Mouse (Mus musculus): ENCODE results near the gene Nr1h2. TPM values are rescaled to one million over a fixed set of nuclear protein-coding genes. Genes with fewer than 3 reads are reported as not detected.

Gene Nr1h2
- total RNA-seq (2015) (47.4 and 51.5 TPM in 2 replicates), total RNA-seq (2017) (50.7 and 70.7 TPM in 2 replicates)

GRCm38 (mm10) chr7:44553826-44554225 lies at the start of gene Nr1h2:
Gene Nr1h2, minus strand, starts transcription at chr7:44553951.
- ATAC-seq (ENCODE audit: poor library complexity, severe bottlenecking) = peak; percentile 84

- no peak for ATAC-seq (ENCODE audit: poor library complexity, severe bottlenecking)
Observed at GRCm38 (mm10) chr7:44603186-44603855, 49.6 kb upstream of the Nr1h2 start.

GRCm38 (mm10) chr7:44602443-44602842 lies 48.7 kb upstream of the Nr1h2 start:
- ATAC-seq (ENCODE audit: poor library complexity, severe bottlenecking) = no peak

GRCm38 (mm10) chr7:44601646-44602045 lies 47.9 kb upstream of the Nr1h2 start:
- ATAC-seq (ENCODE audit: poor library complexity, severe bottlenecking) = no peak

GRCm38 (mm10) chr7:44600691-44601262 lies 47.0 kb upstream of the Nr1h2 start:
- no peak for ATAC-seq (ENCODE audit: poor library complexity, severe bottlenecking)

GRCm38 (mm10) chr7:44598336-44598735 lies 44.6 kb upstream of the Nr1h2 start:
- ATAC-seq (ENCODE audit: poor library complexity, severe bottlenecking) = no peak

GRCm38 (mm10) chr7:44597666-44598065 lies 43.9 kb upstream of the Nr1h2 start:
- ATAC-seq (ENCODE audit: poor library complexity, severe bottlenecking) = no peak

GRCm38 (mm10) chr7:44596996-44597538 lies 43.3 kb upstream of the Nr1h2 start:
- ATAC-seq (ENCODE audit: poor library complexity, severe bottlenecking) = no peak

- no peak for ATAC-seq (ENCODE audit: poor library complexity, severe bottlenecking)
Observed at GRCm38 (mm10) chr7:44596051-44596450, 42.3 kb upstream of the Nr1h2 start.

GRCm38 (mm10) chr7:44595131-44595561 lies 41.4 kb upstream of the Nr1h2 start:
- no peak for ATAC-seq (ENCODE audit: poor library complexity, severe bottlenecking)

- ATAC-seq (ENCODE audit: poor library complexity, severe bottlenecking) = no peak
Observed at GRCm38 (mm10) chr7:44594291-44594690, 40.5 kb upstream of the Nr1h2 start.

- ATAC-seq (ENCODE audit: poor library complexity, severe bottlenecking) = peak; percentile 26; the same call in 1 of the 2 replicates
Observed at GRCm38 (mm10) chr7:44593775-44594174, 40.0 kb upstream of the Nr1h2 start.

GRCm38 (mm10) chr7:44593051-44593450 lies 39.3 kb upstream of the Nr1h2 start:
- no peak for ATAC-seq (ENCODE audit: poor library complexity, severe bottlenecking)

GRCm38 (mm10) chr7:44591348-44592116 lies 37.8 kb upstream of the Nr1h2 start:
- ATAC-seq (ENCODE audit: poor library complexity, severe bottlenecking) = no peak

GRCm38 (mm10) chr7:44590402-44591347 lies 36.9 kb upstream of the Nr1h2 start, which contains the start of gene Kcnc3:
Gene Kcnc3, plus strand, starts transcription at chr7:44590664.
- peak; percentile 90 for ATAC-seq (ENCODE audit: poor library complexity, severe bottlenecking)

GRCm38 (mm10) chr7:44589946-44590345 lies 36.2 kb upstream of the Nr1h2 start:
- ATAC-seq (ENCODE audit: poor library complexity, severe bottlenecking) = no peak

- peak; percentile 46 for ATAC-seq (ENCODE audit: poor library complexity, severe bottlenecking)
Observed at GRCm38 (mm10) chr7:44589149-44589548, 35.4 kb upstream of the Nr1h2 start.

GRCm38 (mm10) chr7:44588338-44588737 lies 34.6 kb upstream of the Nr1h2 start:
- no peak for ATAC-seq (ENCODE audit: poor library complexity, severe bottlenecking)

- ATAC-seq (ENCODE audit: poor library complexity, severe bottlenecking) = no peak
Observed at GRCm38 (mm10) chr7:44587676-44588075, 33.9 kb upstream of the Nr1h2 start.

GRCm38 (mm10) chr7:44586930-44587329 lies 33.2 kb upstream of the Nr1h2 start:
- ATAC-seq (ENCODE audit: poor library complexity, severe bottlenecking) = no peak

Data from megakaryocyte, adult 5-6 weeks (primary cell).